Mouse (Mus musculus): ENCODE results near the gene Stat5a. TPM values are rescaled to one million over a fixed set of nuclear protein-coding genes. Genes with fewer than 3 reads are reported as not detected.

The Stat5a gene
- total RNA-seq, 2 experiments from 2014 or later: 35.6 to 41.4 TPM

GRCm38 (mm10) chr11:100894146-100894918 lies 35.2 kb downstream of the Stat5a start:
- DNase-seq (ENCODE audit: low spot score in 2 of 2): no peak

DNA sequence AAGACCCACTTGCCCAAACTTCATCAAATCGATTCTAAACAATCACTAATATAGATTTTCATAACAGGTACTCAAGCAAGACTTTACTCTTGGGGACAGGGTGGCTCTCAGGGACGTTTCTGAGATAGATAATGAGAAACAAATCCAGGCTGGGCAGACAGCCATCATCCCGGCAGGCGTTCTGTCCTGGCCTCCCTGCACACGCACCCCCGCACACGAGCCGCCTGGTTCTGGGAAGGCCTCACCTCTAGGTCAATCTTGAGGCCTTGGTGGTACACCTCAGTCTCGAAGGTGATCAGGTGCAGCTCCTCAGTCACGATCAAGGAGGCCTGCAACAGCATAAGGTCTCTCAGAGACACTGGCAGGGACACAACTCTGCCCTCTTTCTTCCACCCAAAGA lies 36.9 kb downstream of the Stat5a start:
- no peak for DNase-seq (ENCODE audit: low spot score in 2 of 2)

- DNase-seq (ENCODE audit: low spot score in 2 of 2): no peak
Measured at GRCm38 (mm10) chr11:100897294-100898231, 38.4 kb downstream of the Stat5a start.

DNA sequence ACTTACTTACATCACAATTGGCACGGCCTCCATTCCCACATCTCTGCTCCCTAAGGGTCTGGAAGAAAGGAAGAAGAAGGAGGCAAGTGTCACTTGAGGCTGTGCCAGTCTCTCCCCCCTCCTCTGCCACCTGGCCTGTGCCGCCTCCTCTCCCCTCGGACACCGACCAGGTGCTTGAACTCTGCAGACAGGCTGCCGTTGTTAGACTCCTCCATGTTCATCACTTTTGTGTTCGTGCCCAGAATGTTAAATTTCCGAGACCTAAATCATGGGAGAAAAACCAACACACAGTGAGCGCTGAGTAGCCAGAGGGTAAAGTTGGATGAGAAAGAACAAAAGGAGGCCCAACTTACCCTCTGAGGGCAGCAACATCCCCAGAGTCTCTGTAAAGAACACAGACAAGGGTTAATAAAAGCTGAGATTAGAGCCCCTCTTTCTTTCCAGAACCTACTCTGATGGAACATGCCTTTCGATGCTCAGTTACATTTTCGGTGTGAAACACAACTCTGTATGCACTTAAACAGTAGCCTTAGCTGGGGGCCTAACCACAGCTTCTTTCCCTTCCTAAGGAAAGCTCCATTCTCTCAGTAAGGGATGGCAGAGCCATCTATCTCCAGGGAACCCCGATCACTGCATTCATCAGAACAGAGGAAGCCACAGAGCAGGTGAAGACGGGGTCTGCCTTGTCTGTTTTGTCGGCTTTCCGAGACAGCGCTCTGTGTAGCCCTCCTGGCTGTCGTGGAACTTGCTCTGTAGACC lies 39.5 kb downstream of the Stat5a start:
- DNase-seq (ENCODE audit: low spot score in 2 of 2): no peak

GRCm38 (mm10) chr11:100904580-100905351 lies 45.6 kb downstream of the Stat5a start:
- peak in 1 of 2 experiments; percentile 7 for DNase-seq (ENCODE audit: low spot score in 2 of 2)

DNA sequence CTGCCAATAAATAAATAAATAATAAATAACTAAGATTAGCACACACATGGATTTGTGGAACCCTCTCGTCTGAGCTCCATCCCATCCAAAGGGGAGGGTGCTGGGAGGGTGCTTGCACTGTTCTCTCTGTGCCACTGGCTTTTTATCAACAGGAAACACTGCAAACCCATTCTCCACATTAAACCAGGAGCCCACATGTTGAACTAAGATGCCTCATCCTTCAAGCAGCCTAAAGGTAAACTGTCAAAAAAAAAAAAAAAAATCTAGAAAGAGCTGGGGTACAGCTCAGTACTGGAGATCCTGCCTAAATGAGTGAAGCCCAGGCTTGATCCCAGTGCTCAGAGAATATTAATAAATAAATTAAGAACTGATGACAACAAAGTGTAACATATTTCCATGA lies 46.8 kb downstream of the Stat5a start:
- DNase-seq (ENCODE audit: low spot score in 2 of 2): no peak

DNA sequence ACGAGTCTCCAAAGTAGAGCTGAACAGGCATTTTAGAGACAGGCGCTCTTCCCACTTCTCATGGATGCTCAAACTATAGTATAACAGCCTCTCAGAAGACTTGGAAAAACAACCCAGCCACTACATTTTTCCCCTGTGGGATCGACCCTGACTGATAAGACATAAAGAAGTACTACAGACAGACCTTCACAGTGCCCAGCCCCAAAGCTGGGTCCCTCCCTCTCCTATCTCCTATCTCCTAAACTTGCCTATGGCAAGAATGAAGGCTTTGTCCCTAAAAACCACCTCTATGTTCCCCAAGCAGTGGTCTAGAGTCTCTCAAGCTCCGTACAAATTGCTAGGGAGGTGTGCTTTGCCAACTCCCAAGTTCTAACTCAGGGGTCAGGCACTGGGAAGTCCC lies 47.7 kb downstream of the Stat5a start:
- no peak for DNase-seq (ENCODE audit: low spot score in 2 of 2)

- DNase-seq (ENCODE audit: low spot score in 2 of 2): no peak
Measured at GRCm38 (mm10) chr11:100908112-100908511, 49.0 kb downstream of the Stat5a start.

GRCm38 (mm10) chr11:100908567-100908966 lies 49.4 kb downstream of the Stat5a start:
- DNase-seq (ENCODE audit: low spot score in 2 of 2): no peak

DNA sequence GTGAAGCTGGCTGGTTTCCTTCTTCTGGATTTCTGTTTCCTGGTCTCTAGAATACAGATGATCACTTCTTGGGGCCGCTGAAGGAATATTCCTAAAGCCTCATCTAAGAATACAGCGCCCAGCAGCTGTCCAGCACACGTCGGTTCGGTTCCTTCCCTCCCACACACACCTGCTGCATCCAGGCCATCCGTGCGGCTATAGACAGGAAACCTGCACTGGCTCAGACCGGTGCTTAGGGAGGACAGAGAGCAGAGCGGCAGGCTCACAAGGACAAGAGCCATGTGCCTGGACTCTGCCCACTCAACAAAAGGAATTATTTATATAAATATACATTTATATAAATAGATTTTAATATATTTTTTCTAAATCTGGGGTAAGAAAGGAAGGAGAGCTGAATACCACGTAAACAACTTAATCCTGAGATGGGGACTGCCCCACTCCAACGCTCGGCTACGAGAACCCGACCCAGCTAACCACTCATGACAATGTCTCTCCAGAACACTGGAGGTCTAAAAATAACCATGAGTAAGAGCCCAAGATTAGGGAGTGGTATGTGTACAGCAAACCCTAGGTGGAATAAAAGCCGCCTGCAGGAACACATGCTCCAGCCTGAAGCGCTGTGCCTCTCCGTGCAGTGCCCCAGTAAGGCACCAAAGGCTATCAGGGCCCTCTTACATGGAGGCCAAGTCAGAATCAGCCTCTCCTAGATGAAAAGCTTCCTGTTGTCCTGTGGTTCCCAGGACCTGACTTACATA lies 53.4 kb downstream of the Stat5a start:
- no peak for DNase-seq (ENCODE audit: low spot score in 2 of 2)

DNA sequence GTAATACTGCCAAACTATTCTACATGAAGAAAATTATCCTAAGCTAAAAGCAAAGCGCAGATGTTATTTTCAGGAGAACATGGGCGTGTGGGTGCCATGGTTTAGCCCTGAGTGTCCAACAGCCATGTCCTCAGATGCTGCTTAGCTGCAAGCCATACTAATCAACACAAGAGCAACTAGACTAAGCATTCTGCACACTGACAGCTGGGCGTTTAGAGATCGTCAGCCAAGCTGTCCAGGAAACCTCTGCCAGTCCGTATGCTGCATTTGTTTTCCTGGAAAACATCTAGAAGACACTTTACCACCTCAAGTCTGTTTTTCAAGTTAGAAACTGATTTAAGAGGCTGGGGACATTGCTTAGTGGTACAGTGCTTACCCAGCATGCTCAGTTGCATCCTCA lies 55.3 kb downstream of the Stat5a start:
- DNase-seq (ENCODE audit: low spot score in 2 of 2): no peak

DNA sequence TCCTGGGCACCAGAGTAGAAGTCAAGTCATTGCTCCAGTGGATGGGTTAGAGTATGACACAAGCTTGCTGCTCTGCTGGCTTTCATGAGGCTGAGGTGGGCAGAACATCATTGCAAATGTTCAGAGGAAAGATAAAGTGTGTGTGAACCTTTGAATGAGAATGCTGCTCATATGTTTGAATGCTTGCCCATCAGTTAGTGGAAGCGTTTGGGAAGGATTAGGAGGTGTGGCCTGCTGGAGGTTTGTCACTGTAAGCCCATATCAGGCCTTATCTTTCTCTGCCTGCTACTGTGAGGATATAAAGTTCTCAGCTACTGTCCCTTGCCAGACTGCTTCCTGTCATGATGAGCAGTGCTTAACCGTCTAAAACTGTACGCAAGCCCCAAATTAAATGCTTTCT lies 55.9 kb downstream of the Stat5a start:
- no peak for DNase-seq (ENCODE audit: low spot score in 2 of 2)

GRCm38 (mm10) chr11:100916432-100916971 lies 57.4 kb downstream of the Stat5a start:
- no peak for DNase-seq (ENCODE audit: low spot score in 2 of 2)

DNA sequence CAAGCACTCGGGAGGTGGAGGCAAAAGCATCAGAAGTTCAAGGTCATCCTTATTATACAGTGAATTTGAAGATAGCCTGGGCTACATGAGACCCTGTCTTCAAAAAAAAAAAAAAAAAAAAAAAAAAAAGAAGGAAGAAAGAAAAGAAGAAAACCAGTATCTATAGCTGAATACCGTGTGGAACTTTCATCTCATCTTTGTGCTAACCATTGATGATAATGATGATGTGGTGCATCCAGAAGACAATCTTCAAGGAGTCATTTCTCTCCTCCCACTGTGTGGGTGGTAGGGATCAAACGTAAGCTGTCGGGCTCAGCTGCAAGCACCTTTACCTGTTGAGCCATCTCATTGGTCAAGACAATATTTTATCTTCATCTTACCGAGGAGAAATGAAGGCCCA lies 58.9 kb downstream of the Stat5a start:
- no peak for DNase-seq (ENCODE audit: low spot score in 2 of 2)

DNA sequence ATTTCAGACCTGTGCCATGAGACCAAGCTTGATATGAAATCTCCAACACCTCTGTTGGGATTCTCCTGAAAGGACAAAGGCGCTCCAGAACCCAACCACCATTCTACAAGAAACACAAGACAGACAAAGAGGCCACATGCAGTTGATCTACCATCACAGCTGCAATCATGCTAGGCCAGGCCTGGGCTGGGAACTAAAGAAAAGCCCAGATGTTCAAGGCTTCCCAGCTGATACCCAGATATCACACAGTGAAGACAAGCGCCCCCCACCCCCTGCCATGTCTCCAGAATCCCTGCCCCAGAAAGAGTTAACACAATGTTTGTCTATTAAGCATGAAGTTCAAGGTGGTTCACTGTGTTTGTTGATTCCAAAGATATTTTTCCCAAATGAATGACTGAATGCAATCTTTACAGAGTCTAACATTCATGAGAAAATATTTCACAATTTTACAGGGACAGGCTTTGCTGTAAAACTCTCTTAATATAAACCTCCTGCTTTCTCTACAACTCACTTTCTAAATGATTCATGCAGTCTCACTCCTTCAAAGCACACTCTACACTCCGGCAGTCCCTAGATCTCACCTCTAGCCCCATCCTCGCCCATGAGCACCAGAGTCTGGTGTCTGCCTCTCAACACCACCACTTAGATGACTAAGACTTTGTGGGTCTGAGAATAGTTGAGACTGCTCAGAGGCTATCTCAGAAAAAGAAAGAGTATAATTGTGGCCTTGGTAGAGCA lies 61.9 kb downstream of the Stat5a start:
- DNase-seq (ENCODE audit: low spot score in 2 of 2): no peak

DNA sequence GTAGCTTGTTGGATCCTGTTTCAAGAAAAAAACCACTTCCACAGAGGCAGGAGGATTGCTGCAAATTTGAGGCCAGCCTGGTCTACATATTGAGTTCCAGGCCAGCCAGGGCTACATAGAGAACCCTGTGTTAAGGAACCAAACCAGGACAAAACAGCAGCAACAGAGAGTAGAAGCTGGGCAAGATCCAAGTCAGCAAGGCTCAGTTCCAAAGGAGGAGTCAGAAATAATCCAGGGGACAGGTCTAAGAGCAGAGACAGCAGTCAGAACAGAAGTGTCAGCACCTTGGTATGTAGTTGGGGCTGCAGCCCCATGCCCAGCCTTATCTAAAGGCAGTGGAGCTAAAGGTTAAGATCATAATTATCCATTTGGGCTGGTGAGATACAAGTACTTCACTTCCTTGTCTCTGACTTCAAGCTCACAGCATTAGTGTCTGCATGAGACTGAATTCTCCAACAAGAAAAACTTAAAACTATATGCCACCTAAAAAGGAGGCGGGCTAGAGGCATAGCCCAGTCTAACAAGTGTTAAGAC lies 65.3 kb downstream of the Stat5a start:
- DNase-seq (ENCODE audit: low spot score in 2 of 2): no peak

DNA sequence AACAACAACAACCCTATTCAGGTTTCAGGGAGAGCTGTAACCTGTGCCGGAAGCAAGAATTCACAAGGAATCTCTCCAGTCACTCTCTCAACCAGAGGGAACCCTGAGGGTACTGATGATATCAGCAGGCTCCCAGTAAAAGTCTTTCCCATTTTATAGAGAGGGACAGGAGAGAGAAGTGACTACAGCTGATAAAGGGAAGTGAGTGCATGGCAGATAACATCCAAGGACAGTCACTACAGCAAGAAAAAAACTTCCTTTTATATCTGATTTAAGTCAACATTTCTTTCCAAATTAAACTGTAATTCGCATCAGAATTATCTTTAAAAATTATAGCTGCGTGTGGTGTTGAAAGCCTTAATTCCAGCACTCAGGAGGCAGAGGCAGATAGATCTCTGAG lies 68.2 kb downstream of the Stat5a start:
- DNase-seq (ENCODE audit: low spot score in 2 of 2): no peak

- no peak for DNase-seq (ENCODE audit: low spot score in 2 of 2)
Measured at GRCm38 (mm10) chr11:100930611-100931010, 71.5 kb downstream of the Stat5a start.
